Mouse (Mus musculus) cerebellum, postnatal 4 days (tissue): ENCODE results near the gene Plcz1.

Source experiments
- DNase-seq, 2 experiments: peaks; one replicate each; pipeline ENCODE4 v3.0.0; 2022; ENCODE audit warnings: low spot score in 2 of 2, mixed read lengths in 1 of 2

Gene Plcz1

DNA sequence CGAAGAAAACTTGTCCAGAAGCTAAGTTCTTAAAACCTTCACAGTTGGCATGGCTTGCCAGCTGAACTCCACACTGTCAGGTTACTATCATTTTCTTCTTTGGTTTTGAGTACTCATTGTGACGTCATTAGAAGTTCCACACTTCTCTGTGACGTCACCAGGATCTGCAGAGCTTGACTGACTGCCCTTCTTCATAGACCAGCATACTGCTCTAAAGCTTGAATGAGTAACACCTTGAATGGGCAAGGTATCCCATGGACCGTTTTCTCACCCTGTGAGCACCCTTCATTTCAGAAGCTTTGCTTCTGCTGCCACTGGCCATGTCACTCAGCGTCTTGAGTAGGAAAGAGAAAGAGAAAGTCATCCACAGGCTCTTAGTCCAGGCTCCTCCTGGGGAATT, at the start of gene Plcz1:
Gene Plcz1, minus strand, starts transcription at position 101 of the 400 bp plus-strand sequence.
- no peak for DNase-seq

DNA sequence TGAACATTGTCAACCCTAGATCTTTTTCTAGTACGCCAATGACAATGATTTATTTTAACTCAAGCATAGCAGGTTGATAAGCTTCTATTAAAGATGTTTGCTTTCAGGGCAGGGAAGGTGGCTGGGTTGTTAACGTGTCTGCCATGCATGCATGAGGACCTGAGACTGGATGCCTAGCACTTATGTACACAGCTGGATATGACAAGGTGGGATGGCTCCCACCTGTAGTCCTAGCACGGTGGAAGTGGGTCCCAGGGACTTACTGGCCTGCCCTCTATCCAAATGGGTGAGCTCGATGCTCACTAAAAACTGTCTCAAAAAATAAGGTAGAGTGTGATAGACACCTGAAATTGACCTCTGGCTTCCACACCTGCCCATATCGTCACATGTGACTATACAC, 48.6 kb upstream of the Plcz1 start:
- no peak for DNase-seq

DNA sequence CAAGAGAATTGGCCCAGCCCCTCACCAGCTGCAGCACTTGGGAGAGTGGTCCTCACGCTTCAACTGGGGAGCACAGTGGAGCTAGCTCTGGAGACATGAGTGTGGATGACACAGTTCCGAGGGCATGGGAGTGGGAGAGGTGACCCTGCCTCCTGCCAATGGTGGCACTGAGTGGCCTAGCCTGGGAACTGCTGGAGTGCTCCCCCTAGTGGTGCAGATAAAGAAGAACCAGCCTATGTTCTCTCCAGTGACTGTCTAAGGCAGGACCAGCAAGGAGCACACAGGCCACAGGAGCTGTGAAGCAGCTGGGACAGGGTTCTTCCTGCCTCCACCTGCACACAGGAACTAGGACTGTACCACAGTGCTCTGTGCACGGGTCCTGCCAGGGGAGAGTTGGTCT, 40.5 kb upstream of the Plcz1 start:
- no peak for DNase-seq

GRCm38 (mm10) chr6:140080933-140081332, 39.7 kb upstream of the Plcz1 start:
- DNase-seq = no peak

- no peak for DNase-seq
These were observed 27.9 kb upstream of the Plcz1 start for GRCm38 (mm10) chr6:140069177-140069576.

GRCm38 (mm10) chr6:140054271-140054928, 13.1 kb upstream of the Plcz1 start:
- no peak for DNase-seq

DNA sequence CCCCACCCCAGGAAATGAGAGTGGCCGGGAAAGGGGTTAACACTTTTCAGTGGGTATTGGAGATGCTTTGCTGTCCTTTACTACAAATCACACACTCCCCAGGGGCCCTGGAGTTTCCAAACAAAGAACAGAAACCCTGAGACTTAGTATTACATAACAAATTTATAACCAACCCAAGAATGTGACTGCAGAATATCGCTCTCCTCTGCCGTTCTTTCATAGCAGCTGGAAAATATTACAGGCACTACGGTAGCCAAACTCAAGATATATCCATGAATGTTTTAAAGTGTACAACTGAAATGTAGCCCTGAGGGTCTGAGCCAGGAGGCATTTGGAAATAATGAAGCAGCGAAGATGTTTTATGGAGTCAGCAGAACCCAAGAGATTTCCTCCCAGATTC, 10.2 kb upstream of the Plcz1 start:
- no peak for DNase-seq

DNA sequence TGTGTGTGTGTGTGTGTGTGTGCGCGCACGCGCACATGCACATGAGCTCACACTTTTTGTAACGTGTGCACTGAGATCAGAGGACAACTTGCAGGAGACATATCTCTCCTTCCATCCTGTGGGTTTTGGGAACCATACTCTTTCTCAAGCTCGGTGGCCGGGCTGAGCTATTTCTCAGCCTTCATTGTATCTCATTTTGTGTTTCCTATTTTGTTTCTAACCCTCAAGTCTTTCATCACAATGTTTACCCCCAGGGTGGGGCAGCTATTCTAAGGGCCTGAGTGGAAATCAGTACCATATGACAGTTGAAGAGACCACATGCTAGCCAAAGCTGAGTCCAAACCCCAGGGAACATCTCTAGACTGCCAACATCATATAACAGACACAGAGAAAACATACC, 305 bp downstream of the Plcz1 start, which contains the start of gene Capza3:
Gene Capza3, plus strand, starts transcription at position 301 of the 400 bp plus-strand sequence.
- DNase-seq = no peak

DNA sequence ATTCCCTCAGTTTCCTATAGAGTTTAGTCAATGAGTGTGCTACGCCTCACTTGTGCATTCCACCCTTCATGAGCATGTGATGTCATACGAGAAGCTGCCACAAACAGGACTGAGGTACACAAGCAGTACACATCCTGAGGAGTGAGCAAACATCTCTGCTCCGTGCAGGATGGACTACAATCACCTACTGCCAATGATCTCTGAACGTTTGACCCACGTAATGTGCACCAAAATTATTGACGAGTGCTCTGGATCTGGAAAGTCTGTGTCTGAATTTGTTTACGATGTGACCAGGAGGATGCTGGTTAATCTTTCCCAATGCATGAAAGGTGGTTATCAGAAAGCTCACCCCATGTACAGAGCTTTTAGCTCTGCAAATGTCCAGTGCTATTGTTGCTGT, 16.9 kb downstream of the Plcz1 start:
- no peak for DNase-seq

DNA sequence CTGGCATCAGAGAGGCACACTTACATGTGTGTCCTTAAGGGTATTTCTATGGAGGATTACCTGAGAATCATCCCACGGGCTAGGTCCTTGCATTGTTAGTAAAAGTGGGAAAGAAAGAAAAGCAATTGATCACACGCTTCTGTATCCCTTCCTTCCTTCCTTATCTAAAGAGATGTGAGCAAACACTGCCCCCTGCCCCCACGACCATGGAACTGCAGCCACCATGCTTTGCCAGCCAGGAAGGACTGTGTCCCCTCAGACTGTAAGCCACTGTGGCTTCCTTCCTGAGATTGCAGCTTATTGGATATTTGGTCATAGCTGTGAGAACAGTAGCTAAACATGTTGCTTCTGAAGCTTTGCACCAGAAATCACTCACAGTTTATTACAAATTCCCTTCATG, 36.1 kb downstream of the Plcz1 start:
- no peak for DNase-seq

GRCm38 (mm10) chr6:139989597-139989996, 51.7 kb downstream of the Plcz1 start:
- DNase-seq = no peak

- no peak for DNase-seq
These were observed 52.2 kb downstream of the Plcz1 start for GRCm38 (mm10) chr6:139989075-139989474.

GRCm38 (mm10) chr6:139986564-139986963, 54.7 kb downstream of the Plcz1 start:
- no peak for DNase-seq

GRCm38 (mm10) chr6:139984069-139984468, 57.2 kb downstream of the Plcz1 start:
- no peak for DNase-seq

GRCm38 (mm10) chr6:139981061-139981460, 60.2 kb downstream of the Plcz1 start:
- no peak for DNase-seq

GRCm38 (mm10) chr6:139978114-139978513, 63.1 kb downstream of the Plcz1 start:
- DNase-seq = no peak

DNA sequence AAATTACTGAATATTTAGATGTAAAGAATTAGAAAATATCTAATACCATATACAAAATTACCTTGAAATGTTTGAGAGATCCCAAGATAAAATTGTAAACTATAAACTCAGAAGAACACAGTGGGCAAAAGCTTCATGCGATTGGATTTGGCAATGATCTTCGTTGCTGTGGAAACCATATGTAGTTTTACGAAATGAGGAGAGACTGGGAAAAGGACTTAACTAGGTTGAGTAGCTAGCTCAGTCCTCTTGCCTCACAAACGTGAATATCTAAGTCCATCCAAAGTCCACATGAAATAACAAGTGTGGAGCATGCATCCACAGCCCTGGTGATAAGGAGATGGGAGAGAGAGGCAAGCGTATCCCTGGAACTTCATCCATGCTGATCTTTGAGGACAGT, 66.6 kb downstream of the Plcz1 start:
- no peak for DNase-seq

DNA sequence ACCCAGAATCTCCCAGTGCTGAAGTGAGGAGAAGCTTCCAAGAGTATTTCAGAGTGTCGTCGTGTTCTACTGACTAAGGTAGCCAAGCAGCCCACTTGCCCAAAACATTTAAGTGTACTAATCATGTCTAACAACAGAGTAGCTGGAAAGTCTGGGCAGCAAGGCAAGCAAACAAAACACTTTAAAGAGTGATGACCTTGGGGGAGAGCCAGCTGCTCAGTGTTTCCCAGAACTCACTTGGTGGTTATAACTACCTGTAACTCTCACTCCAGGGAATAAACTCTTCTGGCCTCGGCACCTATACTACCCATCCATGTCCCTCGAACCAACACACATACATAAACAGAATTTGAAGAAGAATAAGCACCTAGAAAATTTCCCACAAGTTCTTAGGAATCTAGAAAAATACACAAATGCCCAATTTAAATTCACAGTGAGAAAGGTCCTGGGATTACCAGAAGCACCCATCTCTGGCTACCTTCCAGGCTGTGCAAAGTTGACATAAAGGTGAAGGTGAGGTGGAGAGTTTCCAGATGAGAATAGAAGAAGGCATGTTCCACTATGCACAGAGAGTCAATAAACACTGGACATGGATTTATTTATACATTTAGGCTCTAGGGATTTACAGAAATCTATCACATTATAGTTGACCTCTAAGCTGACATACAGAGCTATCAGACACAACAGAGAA, 69.5 kb downstream of the Plcz1 start:
- DNase-seq = no peak

DNA sequence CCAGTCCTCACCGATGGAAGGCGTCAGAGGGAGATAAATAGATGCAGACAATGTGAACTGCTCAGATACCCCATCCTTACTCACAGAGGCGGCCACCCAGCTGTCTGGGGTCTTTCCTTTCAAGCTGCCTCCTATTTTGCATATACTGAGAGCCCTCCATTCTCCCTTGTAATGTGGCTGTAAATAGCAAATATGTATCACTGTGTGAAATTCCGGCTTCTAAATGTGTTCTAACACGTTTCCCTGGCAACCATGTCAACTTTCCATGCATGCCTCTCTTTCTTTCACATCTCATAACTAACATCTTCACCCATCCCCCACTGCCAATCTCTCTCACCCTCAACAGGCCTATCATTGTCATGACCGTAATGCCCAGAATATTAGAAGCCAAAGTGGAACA, 74.6 kb downstream of the Plcz1 start:
- DNase-seq = peak in 1 of 2 experiments; percentile 7

- no peak for DNase-seq
These were observed 76.4 kb downstream of the Plcz1 start for GRCm38 (mm10) chr6:139964895-139965294.

DNA sequence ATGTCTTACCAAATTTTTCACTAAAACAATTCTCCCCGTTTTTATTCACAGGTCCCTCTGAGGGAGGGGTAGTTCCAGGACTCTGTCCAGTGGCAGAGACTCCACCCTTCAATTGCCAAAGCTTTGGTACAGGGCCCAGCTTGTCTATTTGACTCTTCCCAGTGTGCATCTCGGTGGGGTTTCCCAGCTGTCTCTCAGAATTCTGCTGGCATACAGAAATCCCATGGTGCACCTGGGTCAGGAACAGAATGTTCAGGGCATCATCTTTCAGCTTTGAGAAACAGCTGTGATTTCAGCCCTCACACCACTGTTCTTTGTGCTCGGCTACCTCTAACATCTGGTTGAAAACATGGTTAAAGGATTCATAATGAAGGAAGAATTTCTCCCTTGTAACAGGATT, 77.5 kb downstream of the Plcz1 start:
- DNase-seq = no peak

GRCm38 (mm10) chr6:139957531-139958241, 83.6 kb downstream of the Plcz1 start:
- no peak for DNase-seq

GRCm38 (mm10) chr6:139953596-139953995, 87.7 kb downstream of the Plcz1 start:
- DNase-seq = no peak
